Mouse (Mus musculus) hindbrain, embryonic 15.5 days (tissue): Measurements from ENCODE around the gene Ociad1. TPM values are rescaled to one million over a fixed set of nuclear protein-coding genes. Genes with fewer than 3 reads are reported as not detected.
"Not testable (repeated sequence)": the region's sequence is repeated elsewhere in the genome, so short reads cannot be mapped to it uniquely, and the experiment has no call there.

Source experiments
- ATAC-seq: fragments of 200-750 bp; cut with Nextera tagmentation; 2 replicates; pipeline ENCODE4 v1.8.0; 2017; ENCODE audit warnings: low read depth, moderate number of reproducible peaks, moderate TSS enrichment; ENCODE audit not compliant: low FRiP score
- H3K27ac ChIP-seq: fragments of 300-500 bp; sonication (generic); replicated peaks from 2 replicates; pipeline ENCODE4 v1.5.1; 2015; ENCODE audit warnings: mild to moderate bottlenecking, inconsistent platforms
- H3K27me3 ChIP-seq: fragments of 300-500 bp; sonication (generic); 2 replicates; pipeline ENCODE4 v1.6.1; 2015; ENCODE audit warnings: control low read depth, inconsistent platforms
- H3K36me3 ChIP-seq: fragments of 300-500 bp; sonication (generic); 2 replicates; pipeline ENCODE4 v1.6.1; 2015; ENCODE audit warnings: control low read depth, inconsistent platforms
- H3K4me1 ChIP-seq: fragments of 300-500 bp; sonication (generic); replicated peaks from 2 replicates; pipeline ENCODE4 v1.6.1; 2015; ENCODE audit warnings: control low read depth, inconsistent platforms
- H3K4me2 ChIP-seq: fragments of 300-500 bp; sonication (generic); 2 replicates; pipeline ENCODE4 v1.6.1; 2015; ENCODE audit warnings: moderate library complexity, mild to moderate bottlenecking, inconsistent platforms
- H3K4me3 ChIP-seq: fragments of 300-500 bp; sonication (generic); 2 replicates; pipeline ENCODE4 v1.5.1; 2015; ENCODE audit warnings: mild to moderate bottlenecking, inconsistent platforms
- H3K9ac ChIP-seq: fragments of 300-500 bp; sonication (generic); 2 replicates; pipeline ENCODE4 v1.6.1; 2015; ENCODE audit warnings: inconsistent platforms
- H3K9me3 ChIP-seq: fragments of 300-500 bp; sonication (generic); 2 replicates; pipeline ENCODE4 v1.6.1; 2016; ENCODE audit warnings: control low read depth, inconsistent platforms
- WGBS: fragments of 180-500 bp; shearing (Covaris S2); methylation state at CpG from one replicate; pipeline ENCODE4 v1.1.7; 2015; 5-methylcytosine and 5-hydroxymethylcytosine counted together
- polyA plus RNA-seq: library from polyadenylated mRNA; unstranded; fragments of >200 nt; fragmentation: Nextera tagmentation; extraction: Ambion mirVana; gene quantifications from 2 replicates; pipeline ENCODE4 v1.2.1, GENCODE M21; 2015

Gene Ociad1
- polyA plus RNA-seq, 1 experiment from 2014 or later = 342 TPM

- Histone ChIP-seq H3K27me3 (no peaks in the 10 kb centered on the region), H3K4me1 (no peaks in the 10 kb centered on the region), H3K4me3 (no peak overlapping the region), H3K9ac (no peak overlapping the region), H3K36me3 (peaks cover 25% of the 10 kb centered on the region), H3K9me3 (no peaks in the 10 kb centered on the region), H3K4me2 (no peak overlapping the region), H3K27ac (no peak overlapping the region)
- 90% methylated on average over 5 of the region's 5 CpGs for WGBS
- no peak for ATAC-seq
Observed at GRCm38 (mm10) chr5:73319306-73319705, 26.7 kb downstream of the Ociad1 start.

GRCm38 (mm10) chr5:73322684-73323083 is 30.1 kb downstream of the Ociad1 start:
- not testable (repeated sequence) for ATAC-seq, H3K4me3 ChIP-seq, H3K9me3 ChIP-seq, H3K36me3 ChIP-seq, H3K4me2 ChIP-seq, H3K27ac ChIP-seq, H3K9ac ChIP-seq, H3K4me1 ChIP-seq, H3K27me3 ChIP-seq
- 93% methylated on average over 1 of the region's 1 CpGs for WGBS

DNA sequence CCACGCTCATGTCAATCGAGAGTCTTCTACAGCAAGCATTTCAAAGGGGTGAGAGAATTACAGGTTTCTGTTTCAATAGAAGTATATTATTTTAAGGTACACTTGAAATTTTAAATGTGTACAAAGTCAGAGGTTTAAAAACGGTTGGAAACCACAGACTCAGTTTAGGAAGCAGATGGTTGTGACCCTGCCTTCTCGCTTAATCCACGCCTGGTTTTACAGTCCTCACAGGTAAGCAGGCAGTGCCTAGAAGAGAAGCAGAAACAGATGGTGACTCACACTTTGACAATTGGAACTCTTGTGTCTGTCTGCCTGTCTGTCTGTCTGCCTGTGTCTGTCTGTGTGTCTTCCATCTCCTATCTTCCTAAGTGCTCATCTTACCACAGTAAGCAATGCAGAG is 31.0 kb downstream of the Ociad1 start:
- H3K4me3 ChIP-seq = no peak overlapping the region
- H3K9me3 ChIP-seq = no peaks in the 10 kb centered on the region
- H3K4me2 ChIP-seq = no peak overlapping the region
- no peak for ATAC-seq
- no peaks in the 10 kb centered on the region for H3K4me1 ChIP-seq
- H3K36me3 ChIP-seq = no peaks in the 10 kb centered on the region
- WGBS = 85% methylated on average over 5 of the region's 5 CpGs
- H3K27me3 ChIP-seq = no peaks in the 10 kb centered on the region
- H3K27ac ChIP-seq = no peak overlapping the region
- H3K9ac ChIP-seq = no peak overlapping the region

DNA sequence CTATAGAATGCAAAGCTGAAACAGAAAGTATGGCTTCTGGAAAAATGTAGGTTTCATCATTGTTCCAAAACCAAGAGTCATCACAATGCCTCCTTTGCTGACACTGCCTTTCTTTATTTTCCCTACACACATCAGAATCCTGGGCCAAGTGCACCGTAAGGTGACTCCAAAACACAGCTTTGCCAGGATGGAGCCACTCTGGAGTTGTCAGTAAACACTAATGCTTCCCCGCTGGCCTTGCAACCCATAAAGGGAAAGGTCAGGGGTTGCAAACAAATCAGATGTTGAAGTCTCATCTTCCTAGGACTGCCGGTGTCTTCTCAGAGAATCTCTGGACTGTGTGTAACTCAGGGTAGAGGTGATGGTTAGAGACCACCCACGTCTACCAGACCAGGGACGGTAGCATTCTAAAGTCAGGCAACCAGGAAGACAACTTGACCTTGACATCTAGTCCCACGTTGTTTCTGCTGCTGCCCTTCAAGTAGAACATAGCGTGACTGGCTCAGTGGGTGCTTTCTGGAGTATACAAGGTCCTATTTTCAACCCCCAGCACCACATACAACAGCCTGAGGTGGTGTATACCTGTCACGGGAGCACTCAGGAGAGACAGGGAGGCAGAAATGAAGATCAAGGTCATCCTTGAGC is 32.1 kb downstream of the Ociad1 start:
- H3K27ac ChIP-seq = no peak overlapping the region
- H3K4me3 ChIP-seq = no peak overlapping the region
- no peaks in the 10 kb centered on the region for H3K36me3 ChIP-seq
- H3K4me2 ChIP-seq = no peak overlapping the region
- no peaks in the 10 kb centered on the region for H3K4me1 ChIP-seq
- ATAC-seq = no peak
- no peaks in the 10 kb centered on the region for H3K9me3 ChIP-seq
- no peaks in the 10 kb centered on the region for H3K27me3 ChIP-seq
- WGBS = 84% methylated on average over 8 of the region's 8 CpGs
- no peak overlapping the region for H3K9ac ChIP-seq

- ATAC-seq = no peak
- H3K36me3 ChIP-seq = no peaks in the 10 kb centered on the region
- no peak overlapping the region for H3K4me3 ChIP-seq
- no peak overlapping the region for H3K4me2 ChIP-seq
- H3K27ac ChIP-seq = no peak overlapping the region
- 49% methylated on average over 4 of the region's 4 CpGs for WGBS
- H3K27me3 ChIP-seq = no peaks in the 10 kb centered on the region
- no peaks in the 10 kb centered on the region for H3K4me1 ChIP-seq
- H3K9me3 ChIP-seq = no peaks in the 10 kb centered on the region
- no peak overlapping the region for H3K9ac ChIP-seq
Observed at GRCm38 (mm10) chr5:73331002-73331401, 38.4 kb downstream of the Ociad1 start.

DNA sequence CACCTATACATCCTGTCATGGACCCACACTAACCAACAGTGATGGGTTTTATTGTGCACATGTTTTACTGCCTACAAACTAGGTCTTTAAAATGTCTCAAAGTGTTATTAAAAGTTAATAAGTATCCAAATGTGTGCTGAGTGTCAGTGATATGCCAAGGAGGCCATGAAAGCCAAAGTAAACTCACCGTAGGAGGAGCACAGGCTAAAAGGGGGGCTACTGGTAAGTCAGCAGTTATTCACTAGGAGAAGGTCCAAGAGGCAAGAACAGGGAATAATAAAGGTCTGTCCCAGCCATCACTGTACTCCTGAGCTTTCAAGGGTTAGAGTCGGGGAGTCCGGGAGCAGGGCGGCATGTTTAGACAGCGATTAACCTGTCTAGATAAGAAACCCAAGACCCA is 43.9 kb downstream of the Ociad1 start:
- no peak for ATAC-seq
- no peaks in the 10 kb centered on the region for H3K27me3 ChIP-seq
- no peak overlapping the region for H3K4me3 ChIP-seq

DNA sequence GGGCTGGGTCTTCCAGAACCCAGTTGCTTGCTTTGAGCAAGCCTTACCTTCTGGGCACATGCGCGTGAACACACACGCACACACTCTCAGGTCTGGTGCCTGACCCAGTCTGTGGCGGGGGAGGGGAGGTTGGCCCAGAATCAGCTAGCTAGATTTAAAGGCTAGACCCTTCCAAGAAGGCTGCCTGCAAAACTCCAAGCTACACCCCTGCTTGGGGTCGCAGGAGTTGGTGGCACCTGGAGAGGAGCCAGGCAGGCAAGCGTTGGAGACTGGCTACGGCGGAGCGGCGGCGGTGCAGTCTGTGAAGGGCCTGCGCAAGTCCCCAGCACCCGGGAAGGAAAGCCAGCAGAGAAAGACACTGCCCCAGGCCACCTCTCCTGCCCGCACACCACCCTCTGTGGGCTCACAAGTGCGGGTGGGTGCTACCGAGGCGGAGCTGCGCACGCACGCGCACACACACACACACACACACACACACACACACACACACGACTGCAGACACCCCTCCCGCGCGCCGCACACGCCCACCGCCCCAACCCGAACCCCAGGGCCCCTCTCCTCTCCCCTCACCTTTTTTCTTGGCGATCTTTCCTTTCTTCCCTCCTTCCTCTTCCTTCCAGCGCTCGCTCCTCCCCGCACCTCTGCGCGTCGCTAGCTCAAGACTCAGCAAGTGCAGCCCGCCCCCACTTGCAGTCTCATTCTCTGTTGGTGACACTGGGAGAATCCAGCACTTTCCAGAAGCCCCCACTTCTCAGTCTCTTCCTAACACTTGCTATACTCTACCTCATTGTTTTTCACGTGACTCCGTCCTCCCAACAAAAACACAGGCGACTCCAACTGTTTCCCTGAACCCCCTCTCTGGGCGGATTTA is 45.6 kb downstream of the Ociad1 start:
- peaks cover 11% of the 10 kb centered on the region for H3K4me1 ChIP-seq
- peak overlapping the region; percentile 68 for H3K4me3 ChIP-seq
- ATAC-seq = peak; percentile 82
- no peaks in the 10 kb centered on the region for H3K9me3 ChIP-seq
- peak overlapping the region; percentile 70 for H3K9ac ChIP-seq
- H3K4me2 ChIP-seq = peak overlapping the region; percentile 91
- peak overlapping the region; percentile 78 for H3K27ac ChIP-seq
- 3% methylated on average over 30 of the region's 41 CpGs for WGBS
- H3K36me3 ChIP-seq = no peaks in the 10 kb centered on the region
- H3K27me3 ChIP-seq = no peaks in the 10 kb centered on the region

More for the DNA sequence above, 43.9 kb downstream of the Ociad1 start:
- H3K4me1 ChIP-seq = peaks cover 11% of the 10 kb centered on the region
- H3K27ac ChIP-seq = no peak overlapping the region
- no peaks in the 10 kb centered on the region for H3K9me3 ChIP-seq
- no peak overlapping the region for H3K4me2 ChIP-seq
- H3K36me3 ChIP-seq = no peaks in the 10 kb centered on the region
- WGBS = 91% methylated on average over 5 of the region's 5 CpGs
- no peak overlapping the region for H3K9ac ChIP-seq

DNA sequence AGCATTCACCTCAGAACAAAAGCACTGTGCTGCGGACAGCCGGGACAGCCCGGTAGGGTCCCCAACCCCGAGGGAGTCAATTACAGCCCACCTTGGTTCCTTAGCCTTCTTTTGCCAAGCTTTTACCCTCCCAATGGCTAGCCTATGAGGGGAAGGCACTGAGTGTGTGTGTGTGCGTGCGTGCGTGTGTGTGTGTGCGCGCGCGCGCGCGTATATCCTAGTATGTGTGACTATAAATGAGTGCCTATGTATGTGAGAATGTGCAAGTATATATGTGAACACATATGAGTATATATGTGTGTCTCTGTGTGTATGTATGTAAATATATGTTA is 46.2 kb downstream of the Ociad1 start:
- peak; percentile 51 for ATAC-seq
- Histone ChIP-seq H3K9ac (peak overlapping the region; percentile 70), H3K4me1 (peaks cover 11% of the 10 kb centered on the region), H3K36me3 (no peaks in the 10 kb centered on the region), H3K27ac (peak overlapping the region; percentile 78), H3K4me2 (peak overlapping the region; percentile 91), H3K4me3 (peak overlapping the region; percentile 68), H3K9me3 (no peaks in the 10 kb centered on the region), H3K27me3 (no peaks in the 10 kb centered on the region)
- 47% methylated on average over 14 of the region's 14 CpGs for WGBS

DNA sequence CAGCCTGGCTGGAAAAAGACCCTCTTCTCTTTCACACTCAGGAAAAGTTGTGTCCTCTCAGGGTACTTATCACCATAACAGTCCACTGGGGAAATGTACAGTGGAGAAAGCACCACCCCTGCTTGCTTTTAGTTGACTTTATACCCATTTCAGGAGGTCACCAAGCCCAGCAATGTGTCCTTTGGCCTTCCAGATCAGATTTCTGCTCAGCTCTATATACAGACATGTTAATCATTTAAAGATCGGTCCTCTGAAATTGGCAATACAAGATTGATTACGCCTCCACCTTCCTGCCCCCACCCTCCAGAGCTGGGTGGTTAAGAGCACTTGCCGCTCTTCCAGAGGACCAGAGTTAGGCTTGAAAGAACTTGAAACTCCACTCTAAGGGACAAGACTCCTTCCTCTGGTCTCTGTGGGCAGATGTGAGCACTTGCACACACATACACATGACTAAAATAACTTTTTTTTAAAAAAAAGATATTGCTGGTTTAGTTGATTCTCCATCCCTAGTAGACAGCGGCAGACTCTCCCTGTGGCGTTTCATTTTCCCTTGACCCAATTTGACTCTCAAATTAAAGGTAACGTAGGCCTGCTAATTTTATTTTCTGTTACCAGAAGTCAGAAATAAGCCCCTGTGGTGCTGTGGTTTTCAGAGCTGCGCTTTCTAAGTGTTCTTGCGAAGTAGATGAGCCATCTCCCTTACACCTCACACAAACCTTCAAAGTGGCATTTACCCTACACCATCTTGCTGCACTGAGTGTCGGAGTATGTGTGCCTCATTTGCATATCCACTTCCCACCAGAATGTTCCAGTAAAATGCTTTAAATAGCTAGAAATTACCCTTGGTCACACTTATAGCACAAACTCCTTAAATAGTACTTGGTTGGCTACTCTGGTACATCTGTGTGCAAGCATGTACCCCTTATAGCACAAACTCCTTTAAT is 47.5 kb downstream of the Ociad1 start:
- ATAC-seq = no peak
- WGBS = 86% methylated on average over 9 of the region's 9 CpGs
- Histone ChIP-seq H3K36me3 (no peaks in the 10 kb centered on the region), H3K4me3 (no peak overlapping the region), H3K27me3 (no peaks in the 10 kb centered on the region), H3K4me1 (peaks cover 11% of the 10 kb centered on the region), H3K9me3 (no peaks in the 10 kb centered on the region), H3K9ac (no peak overlapping the region), H3K27ac (no peak overlapping the region), H3K4me2 (no peak overlapping the region)

DNA sequence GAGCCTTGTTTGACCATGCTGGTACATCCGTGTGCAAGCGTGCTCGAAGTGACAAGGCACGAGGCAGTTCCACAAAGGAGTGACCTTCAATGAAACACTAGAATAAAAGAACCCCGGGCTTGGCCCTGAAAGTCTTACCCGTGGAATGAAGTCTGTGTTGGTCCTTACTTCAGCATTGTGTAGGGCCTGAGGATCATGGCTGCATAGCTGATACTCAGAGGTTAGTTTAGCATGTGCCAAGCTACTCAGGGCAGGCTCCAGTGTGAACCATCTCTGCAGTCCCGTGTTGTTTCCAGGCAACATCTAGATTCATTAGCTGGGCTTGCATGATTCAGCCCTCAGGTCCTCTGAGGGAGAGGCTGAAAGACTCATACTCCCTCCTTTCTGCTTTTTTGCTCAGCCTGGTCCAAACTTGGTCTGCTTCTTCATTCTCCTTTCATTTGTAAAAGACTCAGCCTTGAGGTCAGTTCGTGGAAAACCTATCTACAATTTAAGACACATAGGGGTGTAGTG is 48.2 kb downstream of the Ociad1 start, which contains the start of gene Ociad2:
Gene Ociad2 (minus strand): TSS at position 306 of the 513 bp plus-strand sequence.
- Histone ChIP-seq H3K4me1 (peaks cover 11% of the 10 kb centered on the region), H3K36me3 (no peaks in the 10 kb centered on the region), H3K9me3 (no peaks in the 10 kb centered on the region), H3K9ac (no peak within 1 kb of the TSS), H3K27me3 (no peaks in the 10 kb centered on the region), H3K4me3 (no peak within 1 kb of the TSS), H3K4me2 (no peak within 1 kb of the TSS), H3K27ac (no peak within 1 kb of the TSS)
- no peak for ATAC-seq
- WGBS = 75% methylated on average over 8 of the region's 8 CpGs

DNA sequence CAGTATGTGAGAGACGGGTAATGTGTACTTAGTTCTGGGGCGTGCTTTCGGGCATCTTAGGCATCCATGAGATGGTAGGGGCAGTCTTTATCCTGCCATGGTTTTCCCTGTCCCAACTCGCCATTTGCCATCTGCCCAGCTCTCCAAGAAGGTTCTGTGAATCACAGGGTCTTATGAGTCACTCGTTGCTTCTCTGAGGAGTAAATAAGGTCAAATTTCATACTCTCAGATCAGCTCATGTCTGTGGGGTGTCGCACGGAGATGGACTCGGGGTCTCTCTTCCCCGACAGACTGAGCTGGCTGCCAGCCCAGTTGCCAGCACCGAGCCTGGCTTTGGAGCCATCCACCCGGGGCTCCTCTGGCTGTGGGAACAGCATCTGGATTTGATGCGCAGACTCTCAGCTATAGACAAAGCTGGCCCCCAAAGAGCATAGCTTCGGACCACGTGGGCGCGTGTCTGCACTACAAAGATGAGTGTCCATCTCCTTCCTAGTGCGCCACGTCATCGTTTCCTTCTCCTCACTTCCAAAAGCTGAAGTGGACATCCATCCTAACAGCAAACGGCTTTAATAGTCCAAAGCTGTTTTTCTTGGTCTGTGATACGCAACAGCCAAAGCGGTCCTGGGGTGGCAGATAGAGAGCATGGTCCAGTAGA is 50.2 kb downstream of the Ociad1 start:
- Histone ChIP-seq H3K27ac (no peak overlapping the region), H3K4me1 (peaks cover 7% of the 10 kb centered on the region), H3K36me3 (no peaks in the 10 kb centered on the region), H3K4me2 (no peak overlapping the region), H3K9me3 (no peaks in the 10 kb centered on the region), H3K9ac (no peak overlapping the region), H3K27me3 (no peaks in the 10 kb centered on the region), H3K4me3 (no peak overlapping the region)
- no peak for ATAC-seq
- 83% methylated on average over 22 of the region's 22 CpGs for WGBS
